Mouse (Mus musculus) adrenal gland, postnatal 36 days (tissue): ENCODE measurements around the gene Serp2. TPM values are rescaled to one million over a fixed set of nuclear protein-coding genes. Genes with fewer than 3 reads are reported as not detected.

Experiments
- DNase-seq, 2 experiments: peaks; one replicate each; pipeline ENCODE4 v3.0.0; 2021; ENCODE audit warnings: mixed read lengths in 1 of 2
- total RNA-seq, 2 experiments: library from RNA; stranded (reverse); gene quantifications; 2 replicates each; pipeline ENCODE4 v1.2.3; 2021

Gene Serp2
- total RNA-seq, 2 experiments from 2014 or later = 4.2 to 6.4 TPM

- no peak for DNase-seq
Observed at GRCm38 (mm10) chr14:76527030-76527719, 29.5 kb downstream of the Serp2 start.

GRCm38 (mm10) chr14:76526467-76526866 is 30.2 kb downstream of the Serp2 start:
- peak in 1 of 2 experiments; percentile 53 for DNase-seq

- no peak for DNase-seq
Observed at GRCm38 (mm10) chr14:76523344-76523743, 33.3 kb downstream of the Serp2 start.

GRCm38 (mm10) chr14:76521308-76521707 is 35.4 kb downstream of the Serp2 start:
- no peak for DNase-seq

GRCm38 (mm10) chr14:76520606-76521005 is 36.1 kb downstream of the Serp2 start:
- DNase-seq = no peak

GRCm38 (mm10) chr14:76518217-76518616 is 38.5 kb downstream of the Serp2 start:
- DNase-seq = no peak

- no peak for DNase-seq
Observed at GRCm38 (mm10) chr14:76515620-76516019, 41.1 kb downstream of the Serp2 start.

GRCm38 (mm10) chr14:76514050-76514585 is 42.6 kb downstream of the Serp2 start:
- DNase-seq = no peak

- DNase-seq = peak in 1 of 2 experiments; percentile 35
Observed at GRCm38 (mm10) chr14:76513395-76514049, 43.2 kb downstream of the Serp2 start.

- DNase-seq = no peak
Observed at GRCm38 (mm10) chr14:76511971-76512370, 44.7 kb downstream of the Serp2 start.

GRCm38 (mm10) chr14:76508701-76509100 is 48.0 kb downstream of the Serp2 start:
- peak; percentile 50 to 66 for DNase-seq

- DNase-seq = peak; percentile 34 to 57
Observed at GRCm38 (mm10) chr14:76507804-76508500, 48.7 kb downstream of the Serp2 start.

GRCm38 (mm10) chr14:76507357-76507756 is 49.3 kb downstream of the Serp2 start:
- DNase-seq = no peak

GRCm38 (mm10) chr14:76506425-76507205 is 50.1 kb downstream of the Serp2 start:
- peak; percentile 24 to 49 for DNase-seq

GRCm38 (mm10) chr14:76505439-76506220 is 51.1 kb downstream of the Serp2 start:
- peak; percentile 90 to 93 for DNase-seq

GRCm38 (mm10) chr14:76505101-76505438 is 51.6 kb downstream of the Serp2 start:
- no peak for DNase-seq

GRCm38 (mm10) chr14:76504121-76504737 is 52.5 kb downstream of the Serp2 start:
- DNase-seq = peak; percentile 97 to 98

- no peak for DNase-seq
Observed at GRCm38 (mm10) chr14:76503231-76503851, 53.3 kb downstream of the Serp2 start.

GRCm38 (mm10) chr14:76500036-76500435 is 56.7 kb downstream of the Serp2 start:
- DNase-seq = no peak

GRCm38 (mm10) chr14:76499492-76499891 is 57.2 kb downstream of the Serp2 start:
- DNase-seq = no peak
